Mouse (Mus musculus): ENCODE measurements around the gene Cdkn2c. TPM values are rescaled to one million over a fixed set of nuclear protein-coding genes. Genes with fewer than 3 reads are reported as not detected.

The Cdkn2c gene
- polyA plus RNA-seq, 1 experiment from 2014 or later = 9.5 TPM

GRCm38 (mm10) chr4:109641451-109641850 lies 25.5 kb downstream of the Cdkn2c start:
- Histone ChIP-seq H3K4me3 (ENCODE audit: low read depth, low read length) (no peak overlapping the region), H3K27me3 (ENCODE audit: control insufficient read depth, insufficient read depth, low read length) (no peaks in the 10 kb centered on the region), H3K4me2 (replicated peaks; ENCODE audit: low read depth) (no peak overlapping the region), H3K9ac (ENCODE audit: low read length) (no peak overlapping the region), H3K9me3 (ENCODE audit: control insufficient read depth, low read length) (no peaks in the 10 kb centered on the region), H3K4me1 (replicated peaks; ENCODE audit: control insufficient read depth, insufficient read depth) (no peaks in the 10 kb centered on the region), H3K36me3 (ENCODE audit: control insufficient read depth, insufficient read depth, low read length) (no peaks in the 10 kb centered on the region), H3K27ac (replicated peaks) (no peak overlapping the region)
- 79% methylated on average over 3 of the region's 3 CpGs for WGBS
- no peak for TF ChIP-seq CTCF (IDR thresholded peaks at IDR 0.05; ENCODE audit: low read depth)
- TF ChIP-seq EP300 (optimal IDR thresholded peaks at IDR 0.05) = no peak
- DNase-seq (ENCODE audit: low spot score) (no peak), ATAC-seq (ENCODE audit: low FRiP score, low TSS enrichment) (no peak)

GRCm38 (mm10) chr4:109640141-109640540 lies 26.8 kb downstream of the Cdkn2c start:
- WGBS = 81% methylated on average over 7 of the region's 7 CpGs
- Histone ChIP-seq H3K9ac (ENCODE audit: low read length) (no peak overlapping the region), H3K27me3 (ENCODE audit: control insufficient read depth, insufficient read depth, low read length) (no peaks in the 10 kb centered on the region), H3K4me3 (ENCODE audit: low read depth, low read length) (no peak overlapping the region), H3K27ac (replicated peaks) (no peak overlapping the region), H3K9me3 (ENCODE audit: control insufficient read depth, low read length) (no peaks in the 10 kb centered on the region), H3K4me1 (replicated peaks; ENCODE audit: control insufficient read depth, insufficient read depth) (no peaks in the 10 kb centered on the region), H3K4me2 (replicated peaks; ENCODE audit: low read depth) (no peak overlapping the region), H3K36me3 (ENCODE audit: control insufficient read depth, insufficient read depth, low read length) (no peaks in the 10 kb centered on the region)
- TF ChIP-seq CTCF (IDR thresholded peaks at IDR 0.05; ENCODE audit: low read depth) (no peak), EP300 (optimal IDR thresholded peaks at IDR 0.05) (no peak)
- DNase-seq (ENCODE audit: low spot score) = no peak
- no peak for ATAC-seq (ENCODE audit: low FRiP score, low TSS enrichment)

- Histone ChIP-seq H3K4me3 (ENCODE audit: low read depth, low read length) (no peak overlapping the region), H3K4me1 (replicated peaks; ENCODE audit: control insufficient read depth, insufficient read depth) (no peaks in the 10 kb centered on the region), H3K4me2 (replicated peaks; ENCODE audit: low read depth) (no peak overlapping the region), H3K9ac (ENCODE audit: low read length) (no peak overlapping the region), H3K27ac (replicated peaks) (no peak overlapping the region), H3K27me3 (ENCODE audit: control insufficient read depth, insufficient read depth, low read length) (no peaks in the 10 kb centered on the region), H3K36me3 (ENCODE audit: control insufficient read depth, insufficient read depth, low read length) (no peaks in the 10 kb centered on the region), H3K9me3 (ENCODE audit: control insufficient read depth, low read length) (no peaks in the 10 kb centered on the region)
- 84% methylated on average over 9 of the region's 9 CpGs for WGBS
- ATAC-seq (ENCODE audit: low FRiP score, low TSS enrichment) = no peak
- TF ChIP-seq EP300 (optimal IDR thresholded peaks at IDR 0.05) (no peak), CTCF (IDR thresholded peaks at IDR 0.05; ENCODE audit: low read depth) (no peak)
- no peak for DNase-seq (ENCODE audit: low spot score)
These were observed 27.6 kb downstream of the Cdkn2c start for GRCm38 (mm10) chr4:109639356-109639755.

- DNase-seq (ENCODE audit: low spot score) (no peak), ATAC-seq (ENCODE audit: low FRiP score, low TSS enrichment) (no peak)
- Histone ChIP-seq H3K4me1 (replicated peaks; ENCODE audit: control insufficient read depth, insufficient read depth) (no peaks in the 10 kb centered on the region), H3K9ac (ENCODE audit: low read length) (no peak overlapping the region), H3K9me3 (ENCODE audit: control insufficient read depth, low read length) (no peaks in the 10 kb centered on the region), H3K27ac (replicated peaks) (no peak overlapping the region), H3K36me3 (ENCODE audit: control insufficient read depth, insufficient read depth, low read length) (no peaks in the 10 kb centered on the region), H3K27me3 (ENCODE audit: control insufficient read depth, insufficient read depth, low read length) (no peaks in the 10 kb centered on the region), H3K4me3 (ENCODE audit: low read depth, low read length) (no peak overlapping the region), H3K4me2 (replicated peaks; ENCODE audit: low read depth) (no peak overlapping the region)
- TF ChIP-seq EP300 (optimal IDR thresholded peaks at IDR 0.05) = no peak
- TF ChIP-seq CTCF (IDR thresholded peaks at IDR 0.05; ENCODE audit: low read depth) = peak; percentile 43
- 90% methylated on average over 2 of the region's 2 CpGs for WGBS
These were observed 32.0 kb downstream of the Cdkn2c start for GRCm38 (mm10) chr4:109634971-109635370.

GRCm38 (mm10) chr4:109631029-109631428 lies 36.0 kb downstream of the Cdkn2c start:
- no peak for DNase-seq (ENCODE audit: low spot score)
- no peak overlapping the region for H3K9ac ChIP-seq (ENCODE audit: low read length)
- H3K4me2 ChIP-seq (replicated peaks; ENCODE audit: low read depth) = no peak overlapping the region
- no peaks in the 10 kb centered on the region for H3K4me1 ChIP-seq (replicated peaks; ENCODE audit: control insufficient read depth, insufficient read depth)
- no peaks in the 10 kb centered on the region for H3K27me3 ChIP-seq (ENCODE audit: control insufficient read depth, insufficient read depth, low read length)
- H3K27ac ChIP-seq (replicated peaks) = no peak overlapping the region
- H3K36me3 ChIP-seq (ENCODE audit: control insufficient read depth, insufficient read depth, low read length) = no peaks in the 10 kb centered on the region
- 74% methylated on average over 4 of the region's 4 CpGs for whole genome bisulfite sequencing
- no peak for TF ChIP-seq EP300 (optimal IDR thresholded peaks at IDR 0.05)
- TF ChIP-seq CTCF (IDR thresholded peaks at IDR 0.05; ENCODE audit: low read depth) = no peak
- H3K4me3 ChIP-seq (ENCODE audit: low read depth, low read length) = no peak overlapping the region
- H3K9me3 ChIP-seq (ENCODE audit: control insufficient read depth, low read length) = no peaks in the 10 kb centered on the region
- ATAC-seq (ENCODE audit: low FRiP score, low TSS enrichment) = no peak

- Histone ChIP-seq H3K4me1 (replicated peaks; ENCODE audit: control insufficient read depth, insufficient read depth) (no peaks in the 10 kb centered on the region), H3K4me3 (ENCODE audit: low read depth, low read length) (no peak overlapping the region), H3K9me3 (ENCODE audit: control insufficient read depth, low read length) (no peaks in the 10 kb centered on the region), H3K4me2 (replicated peaks; ENCODE audit: low read depth) (no peak overlapping the region), H3K36me3 (ENCODE audit: control insufficient read depth, insufficient read depth, low read length) (no peaks in the 10 kb centered on the region), H3K9ac (ENCODE audit: low read length) (no peak overlapping the region), H3K27ac (replicated peaks) (no peak overlapping the region), H3K27me3 (ENCODE audit: control insufficient read depth, insufficient read depth, low read length) (no peaks in the 10 kb centered on the region)
- 48% methylated on average over 2 of the region's 2 CpGs for WGBS
- ATAC-seq (ENCODE audit: low FRiP score, low TSS enrichment) (no peak), DNase-seq (ENCODE audit: low spot score) (no peak)
- TF ChIP-seq CTCF (IDR thresholded peaks at IDR 0.05; ENCODE audit: low read depth) = no peak
- no peak for TF ChIP-seq EP300 (optimal IDR thresholded peaks at IDR 0.05)
These were observed 36.8 kb downstream of the Cdkn2c start for GRCm38 (mm10) chr4:109630215-109630614.

All from stomach, postnatal 0 days (tissue).